16 mouse cellular contexts compared by ENCODE assay signal in genomic region chr6:121099831-121100230, GRCm38 (mm10). TPM values are rescaled to one million over a fixed set of nuclear protein-coding genes. Genes with fewer than 3 reads are reported as not detected.
DNase-seq lines count a peak whose midpoint lies in the region; ATAC-seq and TF ChIP-seq lines count a peak whose summit lies in the region.
"Had no signal": no experiment of that assay in that cellular context is flagged by ENCODE, and none has a peak within 500 bp of the region (broad histone marks: within the 10 kb centered on the region; RNA-seq: fewer than 3 reads in every experiment).

No protein-coding gene starts in this region.

- H3K79me2 ChIP-seq in MEL (ENCODE audit: control insufficient read depth, insufficient read depth, low read length, poor library complexity): peaks cover 70% of the 10 kb centered on the region

- DNase-seq in heart, adult 11 months: peak; percentile 81
- DNase-seq in heart, postnatal 14 days: no peak
- DNase-seq in left cerebral cortex, adult 2 months (ENCODE audit: extremely low spot score in 1 of 2, low spot score in 2 of 2): no peak
- DNase-seq in left cerebral cortex, postnatal 10 days (ENCODE audit: extremely low spot score in 1 of 2, low spot score in 2 of 2): no peak
- DNase-seq in MEL (ENCODE audit: low read depth, low spot score): no peak
- DNase-seq in liver, embryonic 13.5 days: no peak
- no peak for DNase-seq in urinary bladder, adult 2 months (ENCODE audit: low spot score)
- DNase-seq: adrenal gland, postnatal 10 days; embryo, embryonic 11 days; gastrocnemius, postnatal 25 days; layer of hippocampus, postnatal 36 days; thymus, postnatal 4 days had no signal

- TF ChIP-seq RAD21 in MEL (IDR thresholded peaks at IDR 0.05; ENCODE audit: low read depth, low read length): no peak

- TF ChIP-seq EP300 in MEL (IDR thresholded peaks at IDR 0.05; ENCODE audit: low read depth in 1 of 2, low read length in 2 of 2): no peak

- H3K4me1 ChIP-seq in MEL (ENCODE audit: control insufficient read depth in 1 of 2, insufficient read depth in 2 of 2, low read length in 2 of 2): peaks cover 45 to 89% of the 10 kb centered on the region in 2 experiments
- H3K4me1 ChIP-seq in liver, embryonic 13.5 days (replicated peaks): peaks cover 99% of the 10 kb centered on the region
- H3K4me1 ChIP-seq: limb, embryonic 12.5 days had no signal

- H3K27me3 ChIP-seq in MEL (ENCODE audit: control insufficient read depth in 1 of 2, insufficient read depth in 2 of 2, low read length in 2 of 2): no peaks in the 10 kb centered on the region
- H3K27me3 ChIP-seq in liver, embryonic 13.5 days: no peaks in the 10 kb centered on the region
- H3K27me3 ChIP-seq: forebrain, embryonic 15.5 days; heart, embryonic 15.5 days; limb, embryonic 12.5 days; lung, embryonic 15.5 days had no signal

- no peak overlapping the region for H3K4me2 ChIP-seq in liver, embryonic 13.5 days
- H3K4me2 ChIP-seq: forebrain, embryonic 15.5 days; heart, embryonic 15.5 days; limb, embryonic 12.5 days; lung, embryonic 15.5 days had no signal

- H3K27ac ChIP-seq in left cerebral cortex, adult 2 months: peak overlapping the region; percentile 34; the same call in 1 of the 2 replicates
- peak overlapping the region; percentile 3; the same call in 1 of the 2 replicates for H3K27ac ChIP-seq in MEL (ENCODE audit: control insufficient read depth, low read depth, low read length)
- H3K27ac ChIP-seq in liver, embryonic 13.5 days: peak overlapping the region; percentile 97
- H3K27ac ChIP-seq: heart, embryonic 15.5 days; limb, embryonic 12.5 days; lung, embryonic 15.5 days had no signal

- H3K36me3 ChIP-seq in MEL (ENCODE audit: control insufficient read depth in 1 of 2, insufficient read depth in 2 of 2, low read length in 2 of 2): peaks cover 7 to 82% of the 10 kb centered on the region in 2 experiments
- peaks cover 52% of the 10 kb centered on the region for H3K36me3 ChIP-seq in liver, embryonic 13.5 days
- H3K36me3 ChIP-seq: heart, embryonic 15.5 days; lung, embryonic 15.5 days had no signal

- TF ChIP-seq POLR2A in MEL (IDR thresholded peaks at IDR 0.05; ENCODE audit: control insufficient read depth in 1 of 2, insufficient read depth in 1 of 2, low read depth in 1 of 2, low read length in 2 of 2, poor library complexity in 1 of 2): no peak

- TF ChIP-seq CTCF in left cerebral cortex, adult 2 months (IDR thresholded peaks at IDR 0.05): no peak
- no peak for TF ChIP-seq CTCF in MEL (IDR thresholded peaks at IDR 0.05 in 2 of 3, conservative IDR thresholded peaks at IDR 0.05 in 1 of 3; ENCODE audit: control insufficient read depth in 1 of 3, insufficient read depth in 1 of 3, low read depth in 2 of 3, low read length in 3 of 3, poor library complexity in 1 of 3, severe bottlenecking in 1 of 3)

- 85% methylated on average over 7 of the region's 7 CpGs for WGBS in liver, embryonic 13.5 days (ENCODE audit: insufficient replicate concordance)

- no peak overlapping the region for H3K4me3 ChIP-seq in left cerebral cortex, adult 2 months
- H3K4me3 ChIP-seq in MEL (ENCODE audit: control insufficient read depth in 1 of 2, insufficient read depth in 1 of 2, low read depth in 2 of 2, low read length in 2 of 2): no peak overlapping the region
- H3K4me3 ChIP-seq in liver, embryonic 13.5 days (replicated peaks): no peak overlapping the region
- H3K4me3 ChIP-seq: forebrain, embryonic 15.5 days; heart, embryonic 15.5 days; limb, embryonic 12.5 days; lung, embryonic 15.5 days had no signal

- no peak for ATAC-seq in liver, embryonic 13.5 days (ENCODE audit: low read depth)
- ATAC-seq: forebrain, embryonic 15.5 days had no signal

- H3K9ac ChIP-seq in MEL (ENCODE audit: control insufficient read depth, low read depth, low read length, poor library complexity, severe bottlenecking): no peak overlapping the region
- no peak overlapping the region; the same call in 1 of the 2 replicates for H3K9ac ChIP-seq in liver, embryonic 13.5 days
- H3K9ac ChIP-seq: forebrain, embryonic 15.5 days; heart, embryonic 15.5 days; limb, embryonic 12.5 days; lung, embryonic 15.5 days had no signal

- H3K9me3 ChIP-seq in MEL (replicated peaks; ENCODE audit: insufficient read depth, low read length): no peaks in the 10 kb centered on the region
- no peaks in the 10 kb centered on the region for H3K9me3 ChIP-seq in liver, embryonic 13.5 days (replicated peaks)
- H3K9me3 ChIP-seq: forebrain, embryonic 15.5 days; heart, embryonic 15.5 days; limb, embryonic 12.5 days; lung, embryonic 15.5 days had no signal

- intact Hi-C loops in heart, postnatal 14 days (cut with DNase I): loop anchor here (10.0 kb wide), 1 partner anchor 55 kb away; no protein-coding TSS in a partner anchor
- intact Hi-C loops in left cerebral cortex, adult 2 months (cut with DNase I): no loop called here
- intact Hi-C loops in left cerebral cortex, postnatal 10 days (cut with DNase I): no loop called here

TF ChIP-seq in MEL, 35 proteins besides CTCF, POLR2A, EP300 and RAD21:
- TF ChIP-seq MAX (IDR thresholded peaks at IDR 0.05; ENCODE audit: low read length) (no peak), POLR2AphosphoS5 (IDR thresholded peaks at IDR 0.05; ENCODE audit: borderline replicate concordance, low read depth, low read length) (no peak)

RNA-seq across cellular contexts. Expression of gene Mical3, which starts 31.0 kb away (rescaled TPM):
- total RNA-seq in heart, postnatal 14 days (2021): 100 to 1,000 TPM; 114 to 124 TPM
- total RNA-seq in left cerebral cortex, adult 2 months (2021): 100 to 1,000 TPM; 127 to 141 TPM
- total RNA-seq in left cerebral cortex, postnatal 10 days (2021): 100 to 1,000 TPM; 110 to 111 TPM
- 19.8 and 24.7 TPM in 2 replicates for total RNA-seq in MEL (2012; rRNA removed)
- polyA plus RNA-seq in MEL (2012; ENCODE audit: insufficient read depth in 1 of 2, insufficient read length in 2 of 2, low read depth in 1 of 2, low replicate concordance in 2 of 2, missing spikeins in 1 of 2): 100 to 1,000 TPM in 1 of 2 experiments, 10 to 100 TPM in 1; 31.4 to 125 TPM
- polyA plus RNA-seq in liver, embryonic 13.5 days (2015; fragmentation: Nextera tagmentation; extraction: Ambion mirVana): 9.9 and 10.7 TPM in 2 replicates
- polyA plus RNA-seq in urinary bladder, adult 2 months (2012; rRNA removed): 34.0 and 63.0 TPM in 2 replicates

Comparison
In these comparisons a context has a peak if more than half of its experiments do, and no peak if none do; other contexts are left out.
1. H3K27ac ChIP-seq: peak in every context shown above with its lines; median percentile 97 in liver, embryonic 13.5 days; 34 in left cerebral cortex, adult 2 months; 3 in MEL.